Mouse (Mus musculus) heart, postnatal 0 days (tissue): ENCODE measurements around the gene Alx3.

Experiments
- CTCF ChIP-seq: IDR thresholded peaks from 2 replicates; pipeline ENCODE4 v1.5.1; 2016; ENCODE audit warnings: antibody characterized with exemption, control low read depth, low read depth
- EP300 ChIP-seq: IDR thresholded peaks from 2 replicates; pipeline ENCODE4 v1.6.1; 2016; ENCODE audit warnings: antibody characterized with exemption, low read depth

DNA sequence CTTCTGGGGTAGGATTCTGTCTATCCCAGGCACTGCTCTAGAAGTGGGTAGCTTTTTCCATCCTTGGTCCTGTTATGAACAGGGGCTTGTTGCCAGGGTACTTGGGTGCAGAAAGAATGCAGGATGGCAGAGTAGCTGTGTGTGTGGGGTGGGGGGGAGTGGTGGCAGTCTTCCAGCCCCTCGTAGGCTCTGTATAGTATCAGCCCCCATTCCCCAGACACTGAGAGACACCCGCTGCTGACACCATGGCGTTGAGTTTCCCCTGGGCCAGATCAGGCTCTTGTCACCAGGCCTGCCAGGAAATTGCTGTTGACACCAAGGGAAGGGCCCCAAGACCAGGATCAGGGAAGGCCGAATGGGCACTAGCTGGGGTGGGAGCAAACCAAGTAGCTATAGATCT is 26.1 kb upstream of the Alx3 start:
- TF ChIP-seq CTCF (no peak), EP300 (no peak)
